Mouse (Mus musculus) stomach, postnatal 0 days (tissue): Measurements from ENCODE around the gene Lactb. TPM values are rescaled to one million over a fixed set of nuclear protein-coding genes. Genes with fewer than 3 reads are reported as not detected.
A peak's percentile ranks its signal among the peaks of the same experiment; 100 is the strongest.

Experiments
- ATAC-seq: fragments of 200-750 bp; cut with Nextera tagmentation; 2 replicates; pipeline ENCODE4 v1.8.0; 2017; ENCODE audit not compliant: low FRiP score, low TSS enrichment
- DNase-seq: peaks from one replicate; pipeline ENCODE4 v3.0.0-alpha.2; 2016; ENCODE audit warnings: low spot score
- H3K27ac ChIP-seq: fragments of 300-500 bp; sonication (generic); replicated peaks from 2 replicates; pipeline ENCODE4 v1.5.1; 2014; ENCODE audit warnings: mild to moderate bottlenecking, control low read depth
- H3K27me3 ChIP-seq: fragments of 300-500 bp; sonication (generic); 2 replicates; pipeline ENCODE4 v1.6.1; 2014; ENCODE audit warnings: low read length; ENCODE audit not compliant: control insufficient read depth, insufficient read depth
- H3K36me3 ChIP-seq: fragments of 300-500 bp; sonication (generic); 2 replicates; pipeline ENCODE4 v1.6.1; 2014; ENCODE audit warnings: low read length, mixed read lengths; ENCODE audit not compliant: control insufficient read depth, insufficient read depth
- H3K4me1 ChIP-seq: fragments of 300-500 bp; sonication (generic); replicated peaks from 2 replicates; pipeline ENCODE4 v1.6.1; 2014; ENCODE audit warnings: antibody characterized with exemption; ENCODE audit not compliant: control insufficient read depth, insufficient read depth
- H3K4me2 ChIP-seq: fragments of 300-500 bp; sonication (generic); replicated peaks from 2 replicates; pipeline ENCODE4 v1.6.1; 2014; ENCODE audit warnings: low read depth, mild to moderate bottlenecking, control low read depth, moderate library complexity
- H3K4me3 ChIP-seq: fragments of 300-500 bp; sonication (generic); 2 replicates; pipeline ENCODE4 v1.5.1; 2014; ENCODE audit warnings: low read depth, low read length, control low read depth
- H3K9ac ChIP-seq: fragments of 300-500 bp; sonication (generic); 2 replicates; pipeline ENCODE4 v1.6.1; 2014; ENCODE audit warnings: mild to moderate bottlenecking, low read length, control low read depth, mixed read lengths
- H3K9me3 ChIP-seq: fragments of 300-500 bp; sonication (generic); 2 replicates; pipeline ENCODE4 v1.6.1; 2016; ENCODE audit warnings: low read length; ENCODE audit not compliant: control insufficient read depth
- CTCF ChIP-seq: IDR thresholded peaks from 2 replicates; pipeline ENCODE4 v1.5.1; 2016; ENCODE audit warnings: antibody characterized with exemption, low read depth, mild to moderate bottlenecking, moderate library complexity
- EP300 ChIP-seq: optimal IDR thresholded peaks from 2 replicates; pipeline ENCODE3; 2016; ENCODE audit warnings: antibody characterized with exemption
- WGBS: fragments of 180-500 bp; shearing (Covaris S2); extraction: QIAGEN DNeasy Blood & Tissue Kit; methylation state at CpG from one replicate; pipeline ENCODE4 v1.1.7; 2014; 5-methylcytosine and 5-hydroxymethylcytosine counted together
- polyA plus RNA-seq: library from polyadenylated mRNA; unstranded; fragments of >200 nt; fragmentation: Nextera tagmentation; extraction: Ambion mirVana; gene quantifications from 2 replicates; pipeline ENCODE4 v1.2.1, GENCODE M21; 2015

The Lactb gene
- polyA plus RNA-seq, 1 experiment from 2014 or later, result 12.2 TPM

GRCm38 (mm10) chr9:66988888-66989414, 13.7 kb upstream of the Lactb start:
- Histone ChIP-seq H3K4me1 (0 out of 2 replicates have a peak, but pooled peaks cover 7% of the 10 kb centered on the region), H3K9me3 (no peaks in the 10 kb centered on the region), H3K4me3 (no peak overlapping the region), H3K27ac (peak overlapping the region; percentile 90), H3K4me2 (no peak overlapping the region), H3K9ac (no peak overlapping the region), H3K27me3 (no peaks in the 10 kb centered on the region), H3K36me3 (no peaks in the 10 kb centered on the region)
- DNase-seq (peak; percentile 52), ATAC-seq (peak; percentile 81)
- WGBS, result 12% methylated on average over 6 of the region's 6 CpGs
- no peak for TF ChIP-seq EP300
- no peak for TF ChIP-seq CTCF

GRCm38 (mm10) chr9:66988198-66988887, 13.1 kb upstream of the Lactb start:
- DNase-seq, result no peak
- H3K4me1 ChIP-seq, result 0 out of 2 replicates have a peak, but pooled peaks cover 7% of the 10 kb centered on the region
- peak overlapping the region; percentile 90 for H3K27ac ChIP-seq
- H3K9me3 ChIP-seq, result no peaks in the 10 kb centered on the region
- H3K36me3 ChIP-seq, result no peaks in the 10 kb centered on the region
- TF ChIP-seq CTCF (no peak), EP300 (no peak)
- no peak overlapping the region for H3K4me2 ChIP-seq
- no peak overlapping the region for H3K4me3 ChIP-seq
- WGBS, result 27% methylated on average over 11 of the region's 11 CpGs
- H3K9ac ChIP-seq, result no peak overlapping the region
- no peaks in the 10 kb centered on the region for H3K27me3 ChIP-seq
- peak; percentile 41; the same call in 1 of the 2 replicates for ATAC-seq

GRCm38 (mm10) chr9:66985377-66985776, 10.1 kb upstream of the Lactb start:
- Histone ChIP-seq H3K27me3 (no peaks in the 10 kb centered on the region), H3K9me3 (no peaks in the 10 kb centered on the region), H3K9ac (no peak overlapping the region), H3K36me3 (no peaks in the 10 kb centered on the region), H3K27ac (no peak overlapping the region), H3K4me1 (0 out of 2 replicates have a peak, but pooled peaks cover 7% of the 10 kb centered on the region), H3K4me2 (no peak overlapping the region), H3K4me3 (no peak overlapping the region)
- DNase-seq, result no peak
- no peak for ATAC-seq
- no peak for TF ChIP-seq EP300
- TF ChIP-seq CTCF, result no peak
- WGBS, result 75% methylated on average over 7 of the region's 7 CpGs

GRCm38 (mm10) chr9:66982085-66982484, 6.8 kb upstream of the Lactb start:
- Histone ChIP-seq H3K9ac (no peak overlapping the region), H3K36me3 (no peaks in the 10 kb centered on the region), H3K27me3 (no peaks in the 10 kb centered on the region), H3K9me3 (no peaks in the 10 kb centered on the region), H3K4me1 (no peaks in the 10 kb centered on the region), H3K4me2 (no peak overlapping the region), H3K27ac (peak overlapping the region; percentile 53; the same call in 1 of the 2 replicates), H3K4me3 (no peak overlapping the region)
- WGBS, result 69% methylated on average over 7 of the region's 7 CpGs
- ATAC-seq (peak; percentile 41; the same call in 1 of the 2 replicates), DNase-seq (no peak)
- TF ChIP-seq CTCF, result no peak
- TF ChIP-seq EP300, result no peak

GRCm38 (mm10) chr9:66980458-66980857, 5.2 kb upstream of the Lactb start:
- no peak for ATAC-seq

GRCm38 (mm10) chr9:66978468-66978867, 3.2 kb upstream of the Lactb start:
- Histone ChIP-seq H3K4me1 (no peaks in the 10 kb centered on the region), H3K9ac (no peak overlapping the region), H3K4me3 (no peak overlapping the region), H3K4me2 (no peak overlapping the region), H3K27me3 (no peaks in the 10 kb centered on the region), H3K9me3 (no peaks in the 10 kb centered on the region), H3K36me3 (no peaks in the 10 kb centered on the region), H3K27ac (no peak overlapping the region)
- TF ChIP-seq EP300 (no peak), CTCF (peak; percentile 19; the same call in 1 of the 2 replicates)
- DNase-seq (no peak), ATAC-seq (no peak)
- 88% methylated on average over 1 of the region's 1 CpGs for WGBS

More at GRCm38 (mm10) chr9:66980458-66980857, 5.2 kb upstream of the Lactb start:
- Histone ChIP-seq H3K4me1 (no peaks in the 10 kb centered on the region), H3K36me3 (no peaks in the 10 kb centered on the region), H3K9me3 (no peaks in the 10 kb centered on the region), H3K27ac (no peak overlapping the region), H3K4me3 (no peak overlapping the region), H3K27me3 (no peaks in the 10 kb centered on the region), H3K4me2 (no peak overlapping the region), H3K9ac (no peak overlapping the region)
- 11% methylated on average over 5 of the region's 5 CpGs for WGBS
- TF ChIP-seq CTCF (peak; percentile 93), EP300 (no peak)
- DNase-seq, result peak; percentile 84
